Mouse (Mus musculus) liver, embryonic 14.5 days (tissue): ENCODE data around the gene Msi2.

Experiments
- CTCF ChIP-seq: IDR thresholded peaks from 2 replicates; pipeline ENCODE4 v1.5.1; 2016; ENCODE audit warnings: antibody characterized with exemption, low read depth, control low read depth
- EP300 ChIP-seq: IDR thresholded peaks from 2 replicates; pipeline ENCODE4 v1.6.1; 2016; ENCODE audit warnings: antibody characterized with exemption, low read depth

GRCm38 (mm10) chr11:88378686-88379339, 339.5 kb downstream of the Msi2 start:
- TF ChIP-seq CTCF, result no peak
- no peak for TF ChIP-seq EP300
